Mouse (Mus musculus) kidney, embryonic 15.5 days (tissue): ENCODE data around the gene Gtf2a2. TPM values are rescaled to one million over a fixed set of nuclear protein-coding genes. Genes with fewer than 3 reads are reported as not detected.

ENCODE experiments used
- ATAC-seq: fragments of 200-750 bp; cut with Nextera tagmentation; replicated peaks from 2 replicates; pipeline ENCODE4 v1.8.0; 2017; ENCODE audit warnings: moderate TSS enrichment; ENCODE audit not compliant: low FRiP score
- H3K27ac ChIP-seq: fragments of 300-500 bp; sonication (generic); 2 replicates; pipeline ENCODE4 v1.5.1; 2015; ENCODE audit warnings: mild to moderate bottlenecking, inconsistent platforms
- H3K27me3 ChIP-seq: fragments of 300-500 bp; sonication (generic); 2 replicates; pipeline ENCODE4 v1.6.1; 2015; ENCODE audit warnings: inconsistent platforms
- H3K36me3 ChIP-seq: fragments of 300-500 bp; sonication (generic); 2 replicates; pipeline ENCODE4 v1.6.1; 2015; ENCODE audit warnings: inconsistent platforms
- H3K4me1 ChIP-seq: fragments of 300-500 bp; sonication (generic); 2 replicates; pipeline ENCODE4 v1.6.1; 2015; ENCODE audit warnings: inconsistent platforms
- H3K4me2 ChIP-seq: fragments of 300-500 bp; sonication (generic); 2 replicates; pipeline ENCODE4 v1.6.1; 2015; ENCODE audit warnings: moderate library complexity, mild to moderate bottlenecking, inconsistent platforms
- H3K4me3 ChIP-seq: fragments of 300-500 bp; sonication (generic); replicated peaks from 2 replicates; pipeline ENCODE4 v1.5.1; 2015; ENCODE audit warnings: mild to moderate bottlenecking, inconsistent platforms
- H3K9ac ChIP-seq: fragments of 300-500 bp; sonication (generic); 2 replicates; pipeline ENCODE4 v1.6.1; 2015; ENCODE audit warnings: mild to moderate bottlenecking, inconsistent platforms
- H3K9me3 ChIP-seq: fragments of 300-500 bp; sonication (generic); replicated peaks from 2 replicates; pipeline ENCODE4 v1.6.1; 2016; ENCODE audit warnings: inconsistent platforms
- WGBS: fragments of 180-500 bp; shearing (Covaris S2); methylation state at CpG from one replicate; pipeline ENCODE4 v1.1.7; 2015; ENCODE audit warnings: mixed read lengths; 5-methylcytosine and 5-hydroxymethylcytosine counted together
- polyA plus RNA-seq: library from polyadenylated mRNA; unstranded; fragments of >200 nt; fragmentation: Nextera tagmentation; extraction: Ambion mirVana; gene quantifications from 2 replicates; pipeline ENCODE4 v1.2.1, GENCODE M21; 2015

Gtf2a2 gene
- polyA plus RNA-seq, 1 experiment from 2014 or later: 183 TPM

GRCm38 (mm10) chr9:70044865-70045264 is 32.5 kb downstream of the Gtf2a2 start:
- WGBS: 67% methylated on average over 2 of the region's 2 CpGs
- Histone ChIP-seq H3K36me3 (no peaks in the 10 kb centered on the region), H3K4me2 (no peak overlapping the region), H3K4me3 (no peak overlapping the region), H3K9ac (no peak overlapping the region), H3K27ac (no peak overlapping the region), H3K4me1 (peaks cover 25% of the 10 kb centered on the region), H3K27me3 (no peaks in the 10 kb centered on the region), H3K9me3 (no peaks in the 10 kb centered on the region)
- no peak for ATAC-seq

- WGBS: 87% methylated on average over 6 of the region's 6 CpGs
- no peak for ATAC-seq
- no peaks in the 10 kb centered on the region for H3K9me3 ChIP-seq
- H3K4me2 ChIP-seq: no peak overlapping the region
- no peaks in the 10 kb centered on the region for H3K36me3 ChIP-seq
- no peak overlapping the region for H3K4me3 ChIP-seq
- H3K27ac ChIP-seq: no peak overlapping the region
- no peaks in the 10 kb centered on the region for H3K27me3 ChIP-seq
- peaks cover 29% of the 10 kb centered on the region for H3K4me1 ChIP-seq
- H3K9ac ChIP-seq: no peak overlapping the region
Observed at GRCm38 (mm10) chr9:70046255-70046654, 33.9 kb downstream of the Gtf2a2 start.

GRCm38 (mm10) chr9:70047839-70048238 is 35.5 kb downstream of the Gtf2a2 start:
- H3K4me1 ChIP-seq: peaks cover 34% of the 10 kb centered on the region
- H3K4me2 ChIP-seq: no peak overlapping the region
- no peak overlapping the region for H3K9ac ChIP-seq
- ATAC-seq: no peak
- peak overlapping the region; percentile 5; the same call in 1 of the 2 replicates for H3K27ac ChIP-seq
- H3K4me3 ChIP-seq: no peak overlapping the region
- 41% methylated on average over 3 of the region's 3 CpGs for WGBS
- H3K27me3 ChIP-seq: no peaks in the 10 kb centered on the region
- H3K36me3 ChIP-seq: no peaks in the 10 kb centered on the region
- no peaks in the 10 kb centered on the region for H3K9me3 ChIP-seq

- no peaks in the 10 kb centered on the region for H3K27me3 ChIP-seq
- H3K9me3 ChIP-seq: no peaks in the 10 kb centered on the region
- WGBS: 25% methylated on average over 5 of the region's 5 CpGs
- no peak overlapping the region for H3K4me2 ChIP-seq
- peaks cover 39% of the 10 kb centered on the region for H3K4me1 ChIP-seq
- H3K4me3 ChIP-seq: no peak overlapping the region
- H3K36me3 ChIP-seq: no peaks in the 10 kb centered on the region
- H3K27ac ChIP-seq: peak overlapping the region; percentile 5; the same call in 1 of the 2 replicates
- ATAC-seq: no peak
- no peak overlapping the region for H3K9ac ChIP-seq
Observed at GRCm38 (mm10) chr9:70048280-70048679, 35.9 kb downstream of the Gtf2a2 start.

- Histone ChIP-seq H3K27me3 (no peaks in the 10 kb centered on the region), H3K36me3 (no peaks in the 10 kb centered on the region), H3K9me3 (no peaks in the 10 kb centered on the region), H3K9ac (no peak overlapping the region), H3K4me1 (peaks cover 41% of the 10 kb centered on the region), H3K27ac (peak overlapping the region; percentile 5), H3K4me3 (no peak overlapping the region), H3K4me2 (no peak overlapping the region)
- no peak for ATAC-seq
- 55% methylated on average over 6 of the region's 6 CpGs for WGBS
Observed at GRCm38 (mm10) chr9:70048751-70049415, 36.5 kb downstream of the Gtf2a2 start.

GRCm38 (mm10) chr9:70049416-70049783 is 37.0 kb downstream of the Gtf2a2 start:
- H3K36me3 ChIP-seq: no peaks in the 10 kb centered on the region
- WGBS: 39% methylated on average over 3 of the region's 3 CpGs
- H3K27me3 ChIP-seq: no peaks in the 10 kb centered on the region
- H3K4me3 ChIP-seq: no peak overlapping the region
- H3K27ac ChIP-seq: peak overlapping the region; percentile 2; the same call in 1 of the 2 replicates
- no peak overlapping the region for H3K9ac ChIP-seq
- no peaks in the 10 kb centered on the region for H3K9me3 ChIP-seq
- ATAC-seq: no peak
- H3K4me2 ChIP-seq: no peak overlapping the region
- H3K4me1 ChIP-seq: peaks cover 41% of the 10 kb centered on the region

- WGBS: 15% methylated on average over 8 of the region's 8 CpGs
- Histone ChIP-seq H3K4me3 (no peak overlapping the region), H3K27me3 (no peaks in the 10 kb centered on the region), H3K9me3 (no peaks in the 10 kb centered on the region), H3K4me1 (peaks cover 41% of the 10 kb centered on the region), H3K36me3 (no peaks in the 10 kb centered on the region), H3K4me2 (no peak overlapping the region), H3K27ac (no peak overlapping the region; the same call in 1 of the 2 replicates), H3K9ac (no peak overlapping the region)
- ATAC-seq: no peak
Observed at GRCm38 (mm10) chr9:70049839-70050238, 37.5 kb downstream of the Gtf2a2 start.

- no peak overlapping the region for H3K9ac ChIP-seq
- H3K27me3 ChIP-seq: no peaks in the 10 kb centered on the region
- H3K4me3 ChIP-seq: no peak overlapping the region
- H3K36me3 ChIP-seq: no peaks in the 10 kb centered on the region
- H3K9me3 ChIP-seq: 0 out of 2 replicates have a peak, but pooled peaks cover 5% of the 10 kb centered on the region
- WGBS: 32% methylated on average over 3 of the region's 3 CpGs
- H3K27ac ChIP-seq: peak overlapping the region; percentile 46; the same call in 1 of the 2 replicates
- peak; percentile 55 for ATAC-seq
- peaks cover 38% of the 10 kb centered on the region for H3K4me1 ChIP-seq
- no peak overlapping the region for H3K4me2 ChIP-seq
Observed at GRCm38 (mm10) chr9:70052730-70053129, 40.4 kb downstream of the Gtf2a2 start.

- H3K4me2 ChIP-seq: no peak overlapping the region
- H3K27ac ChIP-seq: 0 out of 2 replicates have a peak overlapping the region, but pooled peaks have one; percentile 42
- ATAC-seq: no peak
- 0 out of 2 replicates have a peak, but pooled peaks cover 5% of the 10 kb centered on the region for H3K9me3 ChIP-seq
- no peak overlapping the region for H3K4me3 ChIP-seq
- H3K36me3 ChIP-seq: no peaks in the 10 kb centered on the region
- no peak overlapping the region for H3K9ac ChIP-seq
- no peaks in the 10 kb centered on the region for H3K27me3 ChIP-seq
- H3K4me1 ChIP-seq: peaks cover 31% of the 10 kb centered on the region
- 30% methylated on average over 3 of the region's 3 CpGs for WGBS
Observed at GRCm38 (mm10) chr9:70053411-70053810, 41.1 kb downstream of the Gtf2a2 start.

- H3K27me3 ChIP-seq: no peaks in the 10 kb centered on the region
- H3K4me3 ChIP-seq: no peak overlapping the region
- WGBS: 75% methylated on average over 3 of the region's 3 CpGs
- no peaks in the 10 kb centered on the region for H3K36me3 ChIP-seq
- 0 out of 2 replicates have a peak, but pooled peaks cover under 1% of the 10 kb centered on the region for H3K9me3 ChIP-seq
- H3K9ac ChIP-seq: no peak overlapping the region
- H3K27ac ChIP-seq: no peak overlapping the region
- no peak for ATAC-seq
- no peak overlapping the region for H3K4me2 ChIP-seq
- H3K4me1 ChIP-seq: no peaks in the 10 kb centered on the region
Observed at GRCm38 (mm10) chr9:70062012-70062411, 49.7 kb downstream of the Gtf2a2 start.

GRCm38 (mm10) chr9:70067497-70067896 is 55.1 kb downstream of the Gtf2a2 start:
- Histone ChIP-seq H3K9ac (no peak overlapping the region), H3K36me3 (no peaks in the 10 kb centered on the region), H3K4me1 (no peaks in the 10 kb centered on the region), H3K27me3 (no peaks in the 10 kb centered on the region), H3K27ac (no peak overlapping the region), H3K9me3 (no peaks in the 10 kb centered on the region), H3K4me2 (no peak overlapping the region), H3K4me3 (no peak overlapping the region)
- ATAC-seq: no peak
- 94% methylated on average over 3 of the region's 3 CpGs for WGBS

- 75% methylated on average over 8 of the region's 8 CpGs for WGBS
- H3K27ac ChIP-seq: no peak overlapping the region
- H3K4me3 ChIP-seq: no peak overlapping the region
- no peaks in the 10 kb centered on the region for H3K4me1 ChIP-seq
- H3K27me3 ChIP-seq: no peaks in the 10 kb centered on the region
- no peak overlapping the region for H3K9ac ChIP-seq
- no peak for ATAC-seq
- H3K36me3 ChIP-seq: no peaks in the 10 kb centered on the region
- no peaks in the 10 kb centered on the region for H3K9me3 ChIP-seq
- no peak overlapping the region for H3K4me2 ChIP-seq
Observed at GRCm38 (mm10) chr9:70069961-70070435, 57.6 kb downstream of the Gtf2a2 start.
